Mouse (Mus musculus): ENCODE data around the gene Depdc5. TPM values are rescaled to one million over a fixed set of nuclear protein-coding genes. Genes with fewer than 3 reads are reported as not detected.
A peak's percentile ranks its signal among the peaks of the same experiment; 100 is the strongest.

Gene Depdc5
- total and polyA plus RNA-seq, 3 experiments = 21.1 to 39.3 (median 36.6) TPM

- in situ Hi-C loops (cut with MboI; ENCODE audit: low pct_ligation_motif_present, low pct_unique_long_range_greater_than_20kb, low sequenced_read_pairs) (no loop called here), dilution Hi-C loops (cut with MboI; ENCODE audit: extremely low pct_ligation_motif_present, extremely low pct_unique_long_range_greater_than_20kb, low sequenced_read_pairs) (no loop called here)
- H3K4me2 ChIP-seq (ENCODE audit: insufficient read depth, low read depth, poor library complexity, severe bottlenecking) = peak overlapping the region; percentile 74
- H3K9ac ChIP-seq (ENCODE audit: insufficient read depth, low read depth) = peak overlapping the region; percentile 67
- H3K4me1 ChIP-seq (ENCODE audit: control insufficient read depth in 1 of 2, insufficient read depth in 2 of 2) = peaks cover 1 to 34% of the 10 kb centered on the region in 2 experiments; a peak in 2 of 4 replicates
- H3K4me3 ChIP-seq (replicated peaks in 1 of 3; ENCODE audit: low read depth in 2 of 3, low read length in 2 of 3, poor library complexity in 1 of 3) = peak overlapping the region; percentile 48 to 67 (median 57)
- H3K36me3 ChIP-seq (replicated peaks in 1 of 2; ENCODE audit: control insufficient read depth in 1 of 2, insufficient read depth in 1 of 2, low read length in 1 of 2) = peaks cover 4 to 17% of the 10 kb centered on the region in 2 experiments
- peaks cover 6% of the 10 kb centered on the region for H3K27me3 ChIP-seq (replicated peaks)
- DNase-seq (ENCODE audit: extremely low read depth) = no peak
- H3K27ac ChIP-seq (ENCODE audit: insufficient read depth, low read depth) = peak overlapping the region; percentile 21; the same call in 1 of the 2 replicates
- no peaks in the 10 kb centered on the region for H3K9me3 ChIP-seq (replicated peaks; ENCODE audit: low read length)
- peaks cover 38% of the 10 kb centered on the region for H3K79me2 ChIP-seq (replicated peaks; ENCODE audit: control insufficient read depth, extremely low read depth, insufficient read depth, poor library complexity, severe bottlenecking)
- TF ChIP-seq EP300 (IDR thresholded peaks at IDR 0.05; ENCODE audit: low read length) = no peak
- peak; percentile 3; the same call in 1 of the 2 replicates for TF ChIP-seq SIN3A (IDR thresholded peaks at IDR 0.05; ENCODE audit: low read length)
Measured at GRCm38 (mm10) chr5:33018189-33018560, 154.7 kb downstream of the Depdc5 start.

- dilution Hi-C loops (cut with MboI; ENCODE audit: extremely low pct_ligation_motif_present, extremely low pct_unique_long_range_greater_than_20kb, low sequenced_read_pairs) = no loop called here
- peak within 1 kb of the TSS; percentile 91 for H3K27ac ChIP-seq (ENCODE audit: insufficient read depth, low read depth)
- no peaks in the 10 kb centered on the region for H3K9me3 ChIP-seq (replicated peaks; ENCODE audit: low read length)
- in situ Hi-C loops (cut with MboI; ENCODE audit: low pct_ligation_motif_present, low pct_unique_long_range_greater_than_20kb, low sequenced_read_pairs) = no loop called here
- H3K9ac ChIP-seq (ENCODE audit: insufficient read depth, low read depth) = peak within 1 kb of the TSS; percentile 99
- peak; percentile 97 for DNase-seq (ENCODE audit: extremely low read depth)
- peaks cover 5 to 23% of the 10 kb centered on the region in 2 experiments for H3K36me3 ChIP-seq (replicated peaks in 1 of 2; ENCODE audit: control insufficient read depth in 1 of 2, insufficient read depth in 1 of 2, low read length in 1 of 2)
- H3K4me1 ChIP-seq (ENCODE audit: control insufficient read depth in 1 of 2, insufficient read depth in 2 of 2) = peaks cover 3 to 41% of the 10 kb centered on the region in 2 experiments; a peak in 2 of 4 replicates
- peak within 1 kb of the TSS; percentile 95 for H3K4me2 ChIP-seq (ENCODE audit: insufficient read depth, low read depth, poor library complexity, severe bottlenecking)
- peaks cover 1% of the 10 kb centered on the region for H3K27me3 ChIP-seq (replicated peaks)
- peak within 1 kb of the TSS; percentile 77 to 96 (median 78) for H3K4me3 ChIP-seq (replicated peaks in 1 of 3; ENCODE audit: low read depth in 2 of 3, low read length in 2 of 3, poor library complexity in 1 of 3)
- H3K79me2 ChIP-seq (replicated peaks; ENCODE audit: control insufficient read depth, extremely low read depth, insufficient read depth, poor library complexity, severe bottlenecking) = peaks cover 44% of the 10 kb centered on the region
- TF ChIP-seq TCF12 (IDR thresholded peaks at IDR 0.05; ENCODE audit: low read depth, low read length) = peak; percentile 54
- no peak; the same call in 1 of the 2 replicates for TF ChIP-seq IRF4 (IDR thresholded peaks at IDR 0.05; ENCODE audit: low read depth, low read length)
- TF ChIP-seq ETS1 (conservative IDR thresholded peaks at IDR 0.05; ENCODE audit: low read depth, low read length) = 0 out of 2 replicates have a peak, but pooled peaks have one; percentile 31
- peak; percentile 34; the same call in 1 of the 2 replicates for TF ChIP-seq HCFC1 (IDR thresholded peaks at IDR 0.05; ENCODE audit: low read depth, low read length)
- peak; percentile 74 for TF ChIP-seq NELFE (IDR thresholded peaks at IDR 0.05; ENCODE audit: low read depth, low read length)
- no peak for TF ChIP-seq EP300 (IDR thresholded peaks at IDR 0.05; ENCODE audit: low read length)
- TF ChIP-seq POLR2A (IDR thresholded peaks at IDR 0.05; ENCODE audit: low read depth, low read length) = peak; percentile 90
- no peak; the same call in 1 of the 2 replicates for TF ChIP-seq MAX (IDR thresholded peaks at IDR 0.05; ENCODE audit: low read length)
- TF ChIP-seq ZNF384 (IDR thresholded peaks at IDR 0.05; ENCODE audit: low read depth, low read length) = no peak
- no peak for TF ChIP-seq RCOR1 (conservative IDR thresholded peaks at IDR 0.05; ENCODE audit: low read depth, low read length)
- no peak for TF ChIP-seq E2F4 (IDR thresholded peaks at IDR 0.05; ENCODE audit: insufficient replicate concordance, low read depth, low read length)
- TF ChIP-seq MAZ (IDR thresholded peaks at IDR 0.05; ENCODE audit: low read depth, low read length) = peak; percentile 27; the same call in 1 of the 2 replicates
- no peak; the same call in 1 of the 2 replicates for TF ChIP-seq UBTF (IDR thresholded peaks at IDR 0.05; ENCODE audit: low read depth, low read length)
- no peak for TF ChIP-seq MAFK (IDR thresholded peaks at IDR 0.05; ENCODE audit: insufficient replicate concordance, low read length)
- TF ChIP-seq ZKSCAN1 (IDR thresholded peaks at IDR 0.05; ENCODE audit: borderline replicate concordance, low read depth, low read length) = no peak
- peak; percentile 49; the same call in 1 of the 2 replicates for TF ChIP-seq POLR2AphosphoS2 (IDR thresholded peaks at IDR 0.05; ENCODE audit: low read depth, low read length)
- peak; percentile 65; the same call in 1 of the 2 replicates for TF ChIP-seq JUND (conservative IDR thresholded peaks at IDR 0.05; ENCODE audit: low read depth, low read length)
- TF ChIP-seq SIN3A (IDR thresholded peaks at IDR 0.05; ENCODE audit: low read length) = peak; percentile 29
- TF ChIP-seq GABPA (IDR thresholded peaks at IDR 0.05; ENCODE audit: insufficient replicate concordance, low read depth, low read length) = no peak
- TF ChIP-seq USF2 (conservative IDR thresholded peaks at IDR 0.05; ENCODE audit: low read depth, low read length) = no peak
- TF ChIP-seq PAX5 (IDR thresholded peaks at IDR 0.05; ENCODE audit: low read length) = no peak
- TF ChIP-seq MYC (IDR thresholded peaks at IDR 0.05; ENCODE audit: low read depth, low read length) = no peak
- no peak for TF ChIP-seq USF1 (IDR thresholded peaks at IDR 0.05; ENCODE audit: low read depth, low read length)
- peak; percentile 99 for TF ChIP-seq MEF2A (IDR thresholded peaks at IDR 0.05; ENCODE audit: borderline replicate concordance, low read depth, low read length)
- TF ChIP-seq RAD21 (IDR thresholded peaks at IDR 0.05; ENCODE audit: low read depth, low read length) = no peak
- TF ChIP-seq CTCF (conservative IDR thresholded peaks at IDR 0.05 in 1 of 2, IDR thresholded peaks at IDR 0.05 in 1 of 2; ENCODE audit: low read depth in 2 of 2, low read length in 2 of 2) = no peak
- no peak for TF ChIP-seq SMC3 (IDR thresholded peaks at IDR 0.05; ENCODE audit: low read depth, low read length)
- TF ChIP-seq ZC3H11A (IDR thresholded peaks at IDR 0.05; ENCODE audit: low read depth, low read length) = no peak
- TF ChIP-seq JUN (IDR thresholded peaks at IDR 0.05; ENCODE audit: insufficient read depth, low read depth, low read length) = peak; percentile 86
- TF ChIP-seq CHD2 (IDR thresholded peaks at IDR 0.05; ENCODE audit: low read length) = peak; percentile 60
Measured at GRCm38 (mm10) chr5:33018561-33019425, 155.3 kb downstream of the Depdc5 start, which contains the start of gene Ywhah. Gene Ywhah (plus strand): TSS chr5:33018816.
